34 mouse cellular contexts compared by ENCODE assay signal in the genomic region with DNA sequence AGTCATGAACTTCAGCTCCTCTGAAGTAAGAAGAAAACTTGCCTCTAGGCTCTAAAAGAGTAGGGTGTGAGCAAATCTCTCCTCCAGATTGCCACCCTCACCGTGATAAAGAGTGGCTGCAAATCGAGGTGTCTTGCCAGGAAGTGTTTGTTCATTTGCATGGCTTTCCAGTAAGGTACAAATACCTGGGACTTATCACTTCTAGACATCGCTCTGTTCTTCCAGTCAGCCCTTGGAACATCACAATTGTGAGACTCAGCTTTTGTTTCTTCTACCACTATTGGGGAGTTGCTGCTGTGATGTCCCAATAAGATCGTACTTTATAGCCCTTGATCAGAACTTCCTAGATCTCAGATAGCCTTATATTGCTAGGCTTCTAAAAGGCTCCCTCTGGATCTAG.
"Had no signal": no experiment of that assay in that cellular context is flagged by ENCODE, and none has a peak within 500 bp of the region (broad histone marks: within the 10 kb centered on the region; RNA-seq: fewer than 3 reads in every experiment).

No protein-coding gene starts in this region.

- DNase-seq: heart, postnatal 14 days; heart, postnatal 36 days; heart, postnatal 4 days; kidney, adult 11 months; kidney, adult 18-20 months; kidney, adult 2 months; kidney, adult 8-10 months; kidney, adult 9 months; kidney, postnatal 10 days; kidney, postnatal 14 days; kidney, postnatal 25 days; kidney, postnatal 36 days; kidney, postnatal 4 days; layer of hippocampus, adult 9-11 months; layer of hippocampus, postnatal 36 days had no signal

- H3K9me3 ChIP-seq: heart, embryonic 10.5 days; heart, embryonic 12.5 days; heart, embryonic 13.5 days; heart, embryonic 15.5 days; hindbrain, embryonic 10.5 days; hindbrain, embryonic 12.5 days; hindbrain, embryonic 13.5 days; hindbrain, embryonic 15.5 days; intestine, embryonic 15.5 days; kidney, embryonic 15.5 days had no signal

- ATAC-seq: hindbrain, embryonic 16.5 days; hindbrain, postnatal 0 days; inflammation-experienced regulatory T-cells, adult 6 months; intestine, embryonic 15.5 days; intestine, embryonic 16.5 days; intestine, postnatal 0 days had no signal

- H3K36me3 ChIP-seq: heart, embryonic 10.5 days; heart, embryonic 12.5 days; heart, embryonic 13.5 days; heart, embryonic 15.5 days; hindbrain, embryonic 10.5 days; hindbrain, embryonic 12.5 days; hindbrain, embryonic 13.5 days; hindbrain, embryonic 15.5 days; intestine, embryonic 15.5 days; kidney, embryonic 15.5 days had no signal

- H3K9ac ChIP-seq: heart, embryonic 12.5 days; heart, embryonic 13.5 days; heart, embryonic 15.5 days; hindbrain, embryonic 12.5 days; hindbrain, embryonic 13.5 days; hindbrain, embryonic 14.5 days; hindbrain, embryonic 15.5 days; intestine, embryonic 15.5 days; kidney, embryonic 15.5 days had no signal

- H3K27ac ChIP-seq: heart, embryonic 10.5 days; heart, embryonic 13.5 days; heart, embryonic 15.5 days; hindbrain, embryonic 10.5 days; hindbrain, embryonic 12.5 days; hindbrain, embryonic 13.5 days; hindbrain, embryonic 14.5 days; hindbrain, embryonic 15.5 days; hindbrain, postnatal 0 days; intestine, embryonic 15.5 days; kidney, embryonic 15.5 days; kidney, postnatal 0 days; layer of hippocampus, adult 2 months had no signal

- H3K4me3 ChIP-seq: heart, embryonic 10.5 days; heart, embryonic 12.5 days; heart, embryonic 13.5 days; heart, embryonic 15.5 days; hindbrain, embryonic 10.5 days; hindbrain, embryonic 12.5 days; hindbrain, embryonic 13.5 days; hindbrain, embryonic 15.5 days; intestine, embryonic 15.5 days; kidney, embryonic 15.5 days; layer of hippocampus, adult 2 months had no signal

- H3K4me1 ChIP-seq: heart, embryonic 10.5 days; heart, embryonic 12.5 days; heart, embryonic 13.5 days; heart, embryonic 15.5 days; hindbrain, embryonic 10.5 days; hindbrain, embryonic 12.5 days; hindbrain, embryonic 13.5 days; hindbrain, embryonic 15.5 days; intestine, embryonic 15.5 days; kidney, embryonic 15.5 days had no signal

- H3K4me2 ChIP-seq: heart, embryonic 11.5 days; heart, embryonic 12.5 days; heart, embryonic 13.5 days; heart, embryonic 15.5 days; hindbrain, embryonic 12.5 days; hindbrain, embryonic 13.5 days; hindbrain, embryonic 14.5 days; hindbrain, embryonic 15.5 days; intestine, embryonic 15.5 days; kidney, embryonic 15.5 days had no signal

- H3K27me3 ChIP-seq: heart, embryonic 12.5 days; heart, embryonic 13.5 days; heart, embryonic 15.5 days; hindbrain, embryonic 12.5 days; hindbrain, embryonic 13.5 days; hindbrain, embryonic 15.5 days; intestine, embryonic 15.5 days; kidney, embryonic 15.5 days had no signal
